8 mouse cellular contexts compared by ENCODE assay signal in the genomic region with DNA sequence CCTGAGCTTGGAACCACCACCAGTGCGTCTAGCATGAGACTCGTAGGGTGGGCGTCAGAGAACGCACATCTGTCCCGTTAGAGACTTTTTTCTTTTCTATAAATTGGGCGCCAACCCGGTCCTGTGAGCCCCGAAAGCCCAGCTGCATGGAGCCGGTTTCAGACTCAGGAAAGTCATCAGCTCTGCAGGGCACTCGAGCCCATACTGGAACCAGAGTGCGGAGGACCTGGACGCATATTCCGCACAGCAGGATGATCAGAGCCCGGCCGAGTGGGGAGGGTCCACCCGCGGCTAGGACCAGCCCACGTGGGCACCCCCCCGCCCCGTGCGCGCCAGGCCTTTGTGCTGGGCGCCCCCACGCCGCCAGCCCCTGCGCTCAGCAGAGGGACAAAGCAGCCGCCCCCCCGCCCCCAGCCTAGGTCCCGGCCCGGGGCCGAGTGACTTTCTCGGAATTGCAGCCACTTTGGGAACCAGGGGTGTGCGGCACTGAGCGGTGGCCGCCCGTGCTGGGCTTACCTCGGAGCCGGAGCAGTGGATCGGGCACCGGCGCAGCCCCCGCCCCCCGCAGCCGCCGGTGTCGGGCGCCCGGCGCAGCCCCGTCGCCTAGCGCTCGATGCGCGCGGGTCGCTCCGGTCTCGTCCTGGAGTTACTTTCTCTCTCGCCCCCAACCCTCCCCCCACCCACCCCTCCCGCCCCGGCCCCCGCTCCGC. TPM values are rescaled to one million over a fixed set of nuclear protein-coding genes. Genes with fewer than 3 reads are reported as not detected.
DNase-seq lines count a peak whose midpoint lies in the region; ATAC-seq and TF ChIP-seq lines count a peak whose summit lies in the region.

No protein-coding gene starts in this region.

- no peaks in the 10 kb centered on the region for H3K27me3 ChIP-seq in embryonic facial prominence, embryonic 10.5 days (replicated peaks; ENCODE audit: low read depth, poor library complexity, severe bottlenecking)
- no peaks in the 10 kb centered on the region for H3K27me3 ChIP-seq in neural tube, embryonic 12.5 days (replicated peaks)

- peaks cover 0 to 7% of the 10 kb centered on the region in 2 experiments; a peak in 1 of 4 replicates for H3K4me1 ChIP-seq in ES-E14 (ENCODE audit: control insufficient read depth in 2 of 2, insufficient read depth in 2 of 2, low read length in 2 of 2, poor library complexity in 1 of 2)
- peaks cover 35% of the 10 kb centered on the region for H3K4me1 ChIP-seq in embryonic facial prominence, embryonic 10.5 days
- peaks cover 25% of the 10 kb centered on the region for H3K4me1 ChIP-seq in neural tube, embryonic 12.5 days

- no peak for TF ChIP-seq CTCF in gastrocnemius, adult 2 months (IDR thresholded peaks at IDR 0.05)

- ATAC-seq in neural tube, embryonic 12.5 days (ENCODE audit: low FRiP score, low read depth): peak; percentile 34

- in situ Hi-C loops in ES-E14 (cut with MboI; ENCODE audit: low sequenced_read_pairs in 2 of 2, unreplicated experiment in 2 of 2): loop anchor here in 1 of 2 experiments (25.0 kb wide), 1 partner anchor 242 kb away; no protein-coding TSS in a partner anchor

- H3K9me3 ChIP-seq in ES-E14 (ENCODE audit: control insufficient read depth, insufficient read depth, low read depth, low read length): no peaks in the 10 kb centered on the region
- H3K9me3 ChIP-seq in embryonic facial prominence, embryonic 10.5 days: no peaks in the 10 kb centered on the region
- no peaks in the 10 kb centered on the region for H3K9me3 ChIP-seq in neural tube, embryonic 12.5 days

- intact Hi-C loops in gastrocnemius, adult 2 months (cut with DNase I): loop anchor here (2.0 kb wide), 1 partner anchor 23 kb away; no protein-coding TSS in a partner anchor
- intact Hi-C loops in heart, postnatal 14 days (cut with DNase I): loop anchor here (2.0 to 10.0 kb wide), 3 partner anchors 159 to 419 kb away; a partner anchor contains a TSS

- WGBS in embryonic facial prominence, embryonic 10.5 days: under 1% methylated on average over 60 of the region's 64 CpGs
- WGBS in neural tube, embryonic 12.5 days: under 1% methylated on average over 58 of the region's 64 CpGs

- H3K4me2 ChIP-seq in neural tube, embryonic 12.5 days (replicated peaks): peak overlapping the region; percentile 92

- DNase-seq in gastrocnemius, adult 2 months: peak; percentile 73
- no peak for DNase-seq in gastrocnemius, adult 18-20 months (ENCODE audit: low spot score)
- no peak for DNase-seq in ES-E14 (ENCODE audit: low read depth, low spot score)
- peak; percentile 82 for DNase-seq in embryonic facial prominence, embryonic 10.5 days (ENCODE audit: low spot score)
- DNase-seq in heart, postnatal 14 days: peak; percentile 29 to 43
- DNase-seq in liver: peak; percentile 10
- no peak for DNase-seq in spleen, postnatal 36 days (ENCODE audit: low spot score in 2 of 2)

- H3K9ac ChIP-seq in ES-E14 (ENCODE audit: insufficient read depth, low read depth, low read length, poor library complexity, severe bottlenecking): peak overlapping the region; percentile 88
- H3K9ac ChIP-seq in neural tube, embryonic 12.5 days: peak overlapping the region; percentile 97

- H3K4me3 ChIP-seq in gastrocnemius, adult 2 months: peak overlapping the region; percentile 90
- H3K4me3 ChIP-seq in ES-E14 (ENCODE audit: insufficient read depth in 1 of 2, low read depth in 1 of 2, low read length in 2 of 2, poor library complexity in 1 of 2, severe bottlenecking in 1 of 2): peak overlapping the region; percentile 84 to 90
- peak overlapping the region; percentile 92 for H3K4me3 ChIP-seq in embryonic facial prominence, embryonic 10.5 days
- H3K4me3 ChIP-seq in neural tube, embryonic 12.5 days: peak overlapping the region; percentile 79

- H3K36me3 ChIP-seq in ES-E14 (ENCODE audit: control insufficient read depth, insufficient read depth, low read length, poor library complexity, severe bottlenecking): peaks cover 14% of the 10 kb centered on the region
- H3K36me3 ChIP-seq in embryonic facial prominence, embryonic 10.5 days (replicated peaks): peaks cover 28% of the 10 kb centered on the region
- H3K36me3 ChIP-seq in neural tube, embryonic 12.5 days: peaks cover 12% of the 10 kb centered on the region

- H3K27ac ChIP-seq in gastrocnemius, adult 2 months: peak overlapping the region; percentile 96
- H3K27ac ChIP-seq in ES-E14 (ENCODE audit: insufficient read depth, low read depth, low read length, poor library complexity, severe bottlenecking): peak overlapping the region; percentile 95
- H3K27ac ChIP-seq in embryonic facial prominence, embryonic 10.5 days (replicated peaks): peak overlapping the region; percentile 100
- peak overlapping the region; percentile 99 for H3K27ac ChIP-seq in neural tube, embryonic 12.5 days

TF ChIP-seq in ES-E14, 5 proteins besides CTCF, POLR2A, EP300 and RAD21:
- no peak for TF ChIP-seq CHD2 (IDR thresholded peaks at IDR 0.05; ENCODE audit: low read depth, low read length)
- no peak for TF ChIP-seq MAFK (IDR thresholded peaks at IDR 0.05; ENCODE audit: insufficient read depth, low read depth, low read length)
- TF ChIP-seq ZNF384 (IDR thresholded peaks at IDR 0.05; ENCODE audit: low read depth, low read length): no peak
- no peak for TF ChIP-seq HCFC1 (IDR thresholded peaks at IDR 0.05; ENCODE audit: borderline replicate concordance, insufficient read depth, low read length)
- TF ChIP-seq ZC3H11A (IDR thresholded peaks at IDR 0.05; ENCODE audit: borderline replicate concordance, low read depth, low read length): no peak

RNA-seq across cellular contexts. Expression of a gene that starts 2.6 kb away (rescaled TPM):
- 10 to 100 TPM; 41.4 to 47.1 TPM for total RNA-seq in gastrocnemius, adult 2 months (2021)
- total RNA-seq in gastrocnemius, adult 18-20 months (2021): 10 to 100 TPM; 45.8 to 49.0 TPM
- 15.9 and 18.1 TPM in 2 replicates for total RNA-seq in ES-E14 (2012; rRNA removed)
- polyA plus RNA-seq in embryonic facial prominence, embryonic 10.5 days (2016; fragmentation: Nextera tagmentation; extraction: Ambion mirVana): 61.1 and 63.8 TPM in 2 replicates
- total RNA-seq in heart, postnatal 14 days (2021): 1 to 10 TPM; 3.3 to 4.0 TPM
- polyA plus RNA-seq in neural tube, embryonic 12.5 days (2016; fragmentation: Nextera tagmentation; extraction: Ambion mirVana): 41.9 and 44.7 TPM in 2 replicates

Comparison
In these comparisons a context has a peak if more than half of its experiments do, and no peak if none do; other contexts are left out.
1. DNase-seq: peak in gastrocnemius, adult 2 months (single experiment), embryonic facial prominence, embryonic 10.5 days (single experiment), heart, postnatal 14 days (2 of 2) and liver (single experiment); none in gastrocnemius, adult 18-20 months (single experiment), ES-E14 (single experiment) and spleen, postnatal 36 days (0 of 2).
2. Peak in every context shown above with its lines, with median percentiles within 50 percentile points of each other: H3K27ac ChIP-seq and H3K4me3 ChIP-seq.